Mouse (Mus musculus): ENCODE measurements around the gene Fcgr1.

- peak; percentile 60 for TF ChIP-seq POLR2A (IDR thresholded peaks at IDR 0.05; ENCODE audit: insufficient read length, low read depth)
- TF ChIP-seq E2F4 (IDR thresholded peaks at IDR 0.05; ENCODE audit: insufficient read depth), result no peak
- TF ChIP-seq POLR2AphosphoS2 (IDR thresholded peaks at IDR 0.05; ENCODE audit: insufficient read length, low read depth), result peak; percentile 95
- TF ChIP-seq CEBPB (IDR thresholded peaks at IDR 0.05; ENCODE audit: insufficient read depth, poor library complexity, severe bottlenecking), result no peak
- TF ChIP-seq USF1 (IDR thresholded peaks at IDR 0.05; ENCODE audit: low read depth), result no peak
- no peak for TF ChIP-seq TCF12 (IDR thresholded peaks at IDR 0.05; ENCODE audit: insufficient read depth, poor library complexity, severe bottlenecking)
- no peak for TF ChIP-seq MYOD1 (IDR thresholded peaks at IDR 0.05; ENCODE audit: control insufficient read depth in 1 of 3, insufficient read length in 2 of 3, low read depth in 2 of 3)
- TF ChIP-seq MAX (IDR thresholded peaks at IDR 0.05; ENCODE audit: low read depth), result no peak
Measured at GRCm38 (mm10) chr3:96237904-96238511, 55.8 kb downstream of the Fcgr1 start.
